Mouse (Mus musculus) gastrocnemius, adult 2 months (tissue): Measurements from ENCODE around the gene Pgk1. TPM values are rescaled to one million over a fixed set of nuclear protein-coding genes. Genes with fewer than 3 reads are reported as not detected.
"Not testable (repeated sequence)": the region's sequence is repeated elsewhere in the genome, so short reads cannot be mapped to it uniquely, and the experiment has no call there.

Source experiments
- DNase-seq: peaks from one replicate; pipeline ENCODE4 v3.0.0; 2022
- H3K27ac ChIP-seq: fragments of 200-600 bp; 2 replicates; pipeline ENCODE4 v1.8.1; 2022; ENCODE audit warnings: mild to moderate bottlenecking
- H3K4me3 ChIP-seq: fragments of 200-600 bp; 2 replicates; pipeline ENCODE4 v1.8.1; 2022; ENCODE audit warnings: mild to moderate bottlenecking, moderate library complexity
- CTCF ChIP-seq: fragments of 200-600 bp; IDR thresholded peaks from 2 replicates; pipeline ENCODE4 v1.8.1; 2022; ENCODE audit warnings: antibody characterized with exemption, mild to moderate bottlenecking, moderate library complexity
- intact Hi-C: fragments of 180-260 bp; cut with DNase I; formaldehyde crosslinking; loops from one replicate; pipeline ENCODE4 v1.15.1; 2025
- total RNA-seq, 2 experiments: library from RNA; stranded (reverse); gene quantifications; 2 replicates each; pipeline ENCODE4 v1.2.3; 2021

Gene Pgk1
- total RNA-seq, 2 experiments from 2014 or later: 915 to 1,167 TPM

GRCm38 (mm10) chrX:106176331-106176730 lies 10.6 kb upstream of the Pgk1 start:
- H3K27ac ChIP-seq: no peak overlapping the region

GRCm38 (mm10) chrX:106184279-106184678 lies 2.6 kb upstream of the Pgk1 start:
- intact Hi-C loops: loop anchor here (10.0 kb wide), 1 partner anchor 1109 kb away; the partner anchor contains the start of gene Pbdc1
- no peak overlapping the region for H3K27ac ChIP-seq
- no peak for DNase-seq
- no peak overlapping the region for H3K4me3 ChIP-seq
- TF ChIP-seq CTCF: no peak

More at GRCm38 (mm10) chrX:106176331-106176730, 10.6 kb upstream of the Pgk1 start:
- no peak for DNase-seq
- TF ChIP-seq CTCF: no peak
- intact Hi-C loops: no loop called here
- no peak overlapping the region for H3K4me3 ChIP-seq

- TF ChIP-seq CTCF: no peak
- DNase-seq: no peak
- intact Hi-C loops: loop anchor here (5.0 to 10.0 kb wide), 2 partner anchors 158 to 1111 kb away; partner anchors contain the start of genes Atp7a and Pbdc1
- Histone ChIP-seq H3K4me3 (no peak overlapping the region; the same call in 1 of the 2 replicates), H3K27ac (peak overlapping the region; percentile 82)
Observed at GRCm38 (mm10) chrX:106185706-106186105, 1.2 kb upstream of the Pgk1 start.

- H3K27ac ChIP-seq: peak overlapping the region; percentile 91
- H3K4me3 ChIP-seq: peak overlapping the region; percentile 80
- intact Hi-C loops: loop anchor here (5.0 to 10.0 kb wide), 2 partner anchors 160 to 1113 kb away; partner anchors contain the start of genes Atp7a and Pbdc1
- no peak for TF ChIP-seq CTCF
- peak; percentile 68 for DNase-seq
Observed at GRCm38 (mm10) chrX:106187737-106188136, 837 bp downstream of the Pgk1 start.

GRCm38 (mm10) chrX:106189356-106189755 lies 2.5 kb downstream of the Pgk1 start:
- Histone ChIP-seq H3K27ac (peak overlapping the region; percentile 91), H3K4me3 (peak overlapping the region; percentile 80)
- intact Hi-C loops: loop anchor here (5.0 to 10.0 kb wide), 2 partner anchors 162 to 1115 kb away; partner anchors contain the start of genes Atp7a and Pbdc1
- no peak for TF ChIP-seq CTCF
- DNase-seq: no peak

GRCm38 (mm10) chrX:106190091-106190490 lies 3.2 kb downstream of the Pgk1 start:
- intact Hi-C loops: no loop called here
- no peak for TF ChIP-seq CTCF
- H3K4me3 ChIP-seq: peak overlapping the region; percentile 80
- peak overlapping the region; percentile 91 for H3K27ac ChIP-seq
- DNase-seq: no peak

- H3K4me3 ChIP-seq: peak overlapping the region; percentile 56
- intact Hi-C loops: not testable (repeated sequence)
- DNase-seq: peak; percentile 66
- peak overlapping the region; percentile 79 for H3K27ac ChIP-seq
Observed at GRCm38 (mm10) chrX:106194361-106194760, 7.5 kb downstream of the Pgk1 start.

- no peak for DNase-seq
- TF ChIP-seq CTCF: peak; percentile 51
- Histone ChIP-seq H3K4me3 (no peak overlapping the region; the same call in 1 of the 2 replicates), H3K27ac (peak overlapping the region; percentile 35; the same call in 1 of the 2 replicates)
- intact Hi-C loops: no loop called here
Observed at GRCm38 (mm10) chrX:106197308-106197707, 10.4 kb downstream of the Pgk1 start.

- peak; percentile 40 for TF ChIP-seq CTCF
- intact Hi-C loops: no loop called here
Observed at GRCm38 (mm10) chrX:106198904-106199303, 12.0 kb downstream of the Pgk1 start.

GRCm38 (mm10) chrX:106209100-106209499 lies 22.2 kb downstream of the Pgk1 start:
- Histone ChIP-seq H3K4me3 (no peak overlapping the region), H3K27ac (no peak overlapping the region)
- no peak for TF ChIP-seq CTCF
- intact Hi-C loops: no loop called here
- no peak for DNase-seq

More at GRCm38 (mm10) chrX:106198904-106199303, 12.0 kb downstream of the Pgk1 start:
- no peak overlapping the region for H3K4me3 ChIP-seq
- no peak overlapping the region for H3K27ac ChIP-seq
- DNase-seq: no peak

- DNase-seq: peak; percentile 76
- Histone ChIP-seq H3K27ac (peak overlapping the region; percentile 87), H3K4me3 (peak overlapping the region; percentile 72)
- TF ChIP-seq CTCF: no peak
- intact Hi-C loops: no loop called here
Observed at GRCm38 (mm10) chrX:106219171-106220032, 32.5 kb downstream of the Pgk1 start.

- TF ChIP-seq CTCF: no peak
- DNase-seq: no peak
- Histone ChIP-seq H3K4me3 (peak within 1 kb of the TSS; percentile 72), H3K27ac (peak within 1 kb of the TSS; percentile 87; the same call in 1 of the 2 replicates)
- intact Hi-C loops: no loop called here
Observed at GRCm38 (mm10) chrX:106221058-106221457, 34.2 kb downstream of the Pgk1 start, which contains the start of gene Taf9b. TSS of gene Taf9b (minus strand) at chrX:106221158.

Other genes with a start within 250 kb of the Pgk1 start
- 10 to 100 TPM; 29.4 to 33.3 TPM for gene Magt1, start 175.2 kb upstream of the Pgk1 start, total RNA-seq
- gene Cox7b, start 171.4 kb upstream of the Pgk1 start, total RNA-seq: 1,000 to 10,000 TPM in 1 of 2 experiments, 100 to 1,000 TPM in 1; 806 to 1,137 TPM
- 1 to 10 TPM; 8.1 to 8.7 TPM for gene Atp7a, start 159.8 kb upstream of the Pgk1 start, total RNA-seq
- gene Tlr13, start 43.9 kb upstream of the Pgk1 start, total RNA-seq: under 1 TPM; 0.11 to 0.15 TPM
- 1 to 10 TPM; 8.2 to 8.4 TPM for gene Taf9b, start 34.1 kb downstream of the Pgk1 start, total RNA-seq
- gene Fnd3c2, start 68.3 kb downstream of the Pgk1 start, total RNA-seq: not detected